Mouse (Mus musculus) CH12.LX (cell line): ENCODE data around the gene Atl1. TPM values are rescaled to one million over a fixed set of nuclear protein-coding genes. Genes with fewer than 3 reads are reported as not detected.

Source experiments
- DNase-seq: peaks from one replicate; pipeline ENCODE4 v3.0.0-alpha.2; 2013; ENCODE audit errors: extremely low read depth
- H3K27ac ChIP-seq: 2 replicates; pipeline ENCODE4 v1.5.1; 2012; ENCODE audit warnings: low read depth, mild to moderate bottlenecking, control low read depth, moderate library complexity; ENCODE audit not compliant: insufficient read depth
- H3K27me3 ChIP-seq: replicated peaks from 2 replicates; pipeline ENCODE3; 2012; ENCODE audit warnings: inconsistent platforms
- H3K36me3 ChIP-seq, 2 experiments: replicated peaks in 1 of 2; 2 replicates each; pipeline versions ENCODE3 to v1.6.1; 2012; ENCODE audit warnings: inconsistent platforms in 1 of 2, low read length in 1 of 2, mild to moderate bottlenecking in 1 of 2, mixed read lengths in 1 of 2, moderate library complexity in 1 of 2; ENCODE audit not compliant: control insufficient read depth in 1 of 2, insufficient read depth in 1 of 2
- H3K4me1 ChIP-seq, 2 experiments: 2 replicates each; pipeline ENCODE4 v1.6.1; 2012; ENCODE audit warnings: inconsistent platforms in 1 of 2, moderate library complexity in 1 of 2; ENCODE audit not compliant: insufficient read depth in 2 of 2, control insufficient read depth in 1 of 2
- H3K4me2 ChIP-seq: 2 replicates; pipeline ENCODE4 v1.6.1; 2012; ENCODE audit warnings: low read depth, mild to moderate bottlenecking, control low read depth; ENCODE audit not compliant: poor library complexity, insufficient read depth, severe bottlenecking
- H3K4me3 ChIP-seq, 3 experiments: fragments of 150-350 bp in 1 of 3; sonication (generic) in 1 of 3; replicated peaks in 1 of 3; 2 replicates each; pipeline versions ENCODE3 to v1.5.1; 2011 to 2012; ENCODE audit warnings: low read depth in 2 of 3, low read length in 2 of 3, mild to moderate bottlenecking in 2 of 3, moderate library complexity in 2 of 3, control low read depth in 1 of 3, improper control_type of control experiment in 1 of 3, inconsistent platforms in 1 of 3, mixed read lengths in 1 of 3; ENCODE audit not compliant: poor library complexity in 1 of 3
- H3K79me2 ChIP-seq: replicated peaks from 2 replicates; pipeline ENCODE4 v1.6.1; 2012; ENCODE audit warnings: mild to moderate bottlenecking, moderate library complexity; ENCODE audit not compliant: control insufficient read depth, poor library complexity, insufficient read depth, severe bottlenecking; ENCODE audit errors: extremely low read depth
- H3K9ac ChIP-seq: 2 replicates; pipeline ENCODE4 v1.6.1; 2012; ENCODE audit warnings: low read depth, mild to moderate bottlenecking, control low read depth, moderate library complexity; ENCODE audit not compliant: insufficient read depth
- H3K9me3 ChIP-seq: replicated peaks from 2 replicates; pipeline ENCODE3; 2012; ENCODE audit warnings: low read length, inconsistent platforms, mixed read lengths
- CHD1 ChIP-seq: IDR thresholded peaks from 2 replicates; pipeline ENCODE4 v1.6.1; 2012; ENCODE audit warnings: low read depth, low read length, improper control_type of control experiment, inconsistent platforms
- CHD2 ChIP-seq: IDR thresholded peaks from 2 replicates; pipeline ENCODE4 v1.6.1; 2011; ENCODE audit warnings: low read length, improper control_type of control experiment
- E2F4 ChIP-seq: IDR thresholded peaks from 2 replicates; pipeline ENCODE4 v1.6.1; 2011; ENCODE audit warnings: low read depth, low read length, improper control_type of control experiment; ENCODE audit not compliant: insufficient replicate concordance
- EP300 ChIP-seq: IDR thresholded peaks from 2 replicates; pipeline ENCODE4 v1.6.1; 2011; ENCODE audit warnings: low read length, improper control_type of control experiment
- ETS1 ChIP-seq: conservative IDR thresholded peaks from 2 replicates; pipeline ENCODE4 v1.6.1; 2012; ENCODE audit warnings: low read depth, mild to moderate bottlenecking, inconsistent platforms, low read length, improper control_type of control experiment, moderate library complexity
- HCFC1 ChIP-seq: IDR thresholded peaks from 2 replicates; pipeline ENCODE4 v1.6.1; 2012; ENCODE audit warnings: low read depth, mild to moderate bottlenecking, inconsistent platforms, low read length, improper control_type of control experiment
- IRF4 ChIP-seq: IDR thresholded peaks from 2 replicates; pipeline ENCODE4 v1.6.1; 2014; ENCODE audit warnings: low read depth, mild to moderate bottlenecking, inconsistent platforms, low read length, improper control_type of control experiment
- JUND ChIP-seq: conservative IDR thresholded peaks from 2 replicates; pipeline ENCODE4 v1.6.1; 2011; ENCODE audit warnings: low read depth, low read length, improper control_type of control experiment
- KAT2A ChIP-seq: IDR thresholded peaks from 2 replicates; pipeline ENCODE4 v1.6.1; 2012; ENCODE audit warnings: low read length, improper control_type of control experiment, inconsistent platforms; ENCODE audit not compliant: insufficient replicate concordance
- MAFK ChIP-seq: IDR thresholded peaks from 2 replicates; pipeline ENCODE4 v1.6.1; 2011; ENCODE audit warnings: low read length, improper control_type of control experiment; ENCODE audit not compliant: insufficient replicate concordance
- MAZ ChIP-seq: IDR thresholded peaks from 2 replicates; pipeline ENCODE4 v1.6.1; 2012; ENCODE audit warnings: low read depth, mild to moderate bottlenecking, inconsistent platforms, low read length, improper control_type of control experiment, moderate library complexity
- MXI1 ChIP-seq: IDR thresholded peaks from 2 replicates; pipeline ENCODE4 v1.6.1; 2011; ENCODE audit warnings: mild to moderate bottlenecking, low read depth, low read length, improper control_type of control experiment
- MYC ChIP-seq: IDR thresholded peaks from 2 replicates; pipeline ENCODE4 v1.6.1; 2011; ENCODE audit warnings: low read depth, mild to moderate bottlenecking, improper control_type of control experiment, low read length
- NELFE ChIP-seq: IDR thresholded peaks from 2 replicates; pipeline ENCODE4 v1.6.1; 2011; ENCODE audit warnings: low read depth, low read length, improper control_type of control experiment
- NRF1 ChIP-seq: IDR thresholded peaks from 2 replicates; pipeline ENCODE4 v1.6.1; 2014; ENCODE audit warnings: low read depth, mild to moderate bottlenecking, inconsistent platforms, low read length, improper control_type of control experiment, moderate library complexity
- POLR2A ChIP-seq: IDR thresholded peaks from 2 replicates; pipeline ENCODE4 v1.6.1; 2011; ENCODE audit warnings: low read depth, mild to moderate bottlenecking, improper control_type of control experiment, low read length
- RAD21 ChIP-seq: IDR thresholded peaks from 2 replicates; pipeline ENCODE4 v1.6.1; 2011; ENCODE audit warnings: low read depth, mild to moderate bottlenecking, low read length, improper control_type of control experiment, moderate library complexity
- TBP ChIP-seq: conservative IDR thresholded peaks from 2 replicates; pipeline ENCODE4 v1.6.1; 2011; ENCODE audit warnings: low read depth, low read length, improper control_type of control experiment
- UBTF ChIP-seq: IDR thresholded peaks from 2 replicates; pipeline ENCODE4 v1.6.1; 2012; ENCODE audit warnings: low read depth, mild to moderate bottlenecking, inconsistent platforms, low read length, improper control_type of control experiment, moderate library complexity
- USF2 ChIP-seq: conservative IDR thresholded peaks from 2 replicates; pipeline ENCODE4 v1.6.1; 2011; ENCODE audit warnings: low read depth, low read length, improper control_type of control experiment
- ZKSCAN1 ChIP-seq: IDR thresholded peaks from 2 replicates; pipeline ENCODE4 v1.6.1; 2012; ENCODE audit warnings: low read depth, inconsistent platforms, low read length, improper control_type of control experiment, borderline replicate concordance
- ZMIZ1 ChIP-seq: IDR thresholded peaks from 2 replicates; pipeline ENCODE4 v1.6.1; 2012; ENCODE audit warnings: low read depth, mild to moderate bottlenecking, inconsistent platforms, low read length, improper control_type of control experiment
- ZNF384 ChIP-seq: IDR thresholded peaks from 2 replicates; pipeline ENCODE4 v1.6.1; 2012; ENCODE audit warnings: low read depth, low read length, improper control_type of control experiment, inconsistent platforms
- dilution Hi-C: fragments of 300-500 bp; cut with MboI; formaldehyde crosslinking; loops from 2 replicates; pipeline ENCODE4 v1.14.3; 2020; ENCODE audit warnings: low sequenced_read_pairs; ENCODE audit not compliant: extremely low pct_unique_long_range_greater_than_20kb, extremely low pct_ligation_motif_present
- in situ Hi-C: fragments of 300-500 bp; cut with MboI; formaldehyde crosslinking; loops from 3 replicates; pipeline ENCODE4 v1.14.3; 2019; ENCODE audit warnings: low sequenced_read_pairs, low pct_ligation_motif_present, low pct_unique_long_range_greater_than_20kb, mixed read lengths
- polyA plus RNA-seq: library from polyadenylated mRNA; unstranded; fragments of >175 nt; gene quantifications from 2 replicates; pipeline ENCODE4 v1.2.1, GENCODE M21; 2012; ENCODE audit warnings: low read depth; ENCODE audit not compliant: insufficient read length
- total RNA-seq, 2 experiments: library from RNA; depleted of rRNA; stranded (reverse); fragments of 300-350 nt in 1 of 2; fragments of >200 nt in 1 of 2; gene quantifications; 2 replicates each; pipeline ENCODE4 v1.2.3; 2012 to 2014

Gene Atl1
- total and polyA plus RNA-seq, 3 experiments: 0.51 to 0.74 (median 0.64) TPM

- Histone ChIP-seq H3K4me3 (no peak overlapping the region), H3K36me3 (peaks cover 0 to 22% of the 10 kb centered on the region in 2 experiments), H3K4me2 (no peak overlapping the region), H3K9ac (no peak overlapping the region), H3K79me2 (no peaks in the 10 kb centered on the region), H3K9me3 (no peaks in the 10 kb centered on the region), H3K4me1 (peaks cover 10 to 43% of the 10 kb centered on the region in 2 experiments; a peak in 3 of 4 replicates), H3K27me3 (no peaks in the 10 kb centered on the region), H3K27ac (no peak overlapping the region)
- TF ChIP-seq MYC: no peak
- no peak for TF ChIP-seq ZKSCAN1
- TF ChIP-seq KAT2A: no peak
- TF ChIP-seq MXI1: no peak
- no peak for TF ChIP-seq CHD2
- no peak for TF ChIP-seq EP300
- no peak for TF ChIP-seq USF2
- TF ChIP-seq IRF4: no peak
- TF ChIP-seq ZNF384: no peak
- no peak for TF ChIP-seq MAFK
- TF ChIP-seq NELFE: no peak
- no peak for TF ChIP-seq JUND
- no peak for TF ChIP-seq CHD1
- no peak for TF ChIP-seq POLR2A
- TF ChIP-seq TBP: no peak
- no peak for TF ChIP-seq ZMIZ1
- TF ChIP-seq UBTF: no peak
- in situ Hi-C loops: no loop called here
- DNase-seq: peak; percentile 22
- dilution Hi-C loops: no loop called here
These were observed 25.1 kb upstream of the Atl1 start for GRCm38 (mm10) chr12:69867338-69867737.

DNA sequence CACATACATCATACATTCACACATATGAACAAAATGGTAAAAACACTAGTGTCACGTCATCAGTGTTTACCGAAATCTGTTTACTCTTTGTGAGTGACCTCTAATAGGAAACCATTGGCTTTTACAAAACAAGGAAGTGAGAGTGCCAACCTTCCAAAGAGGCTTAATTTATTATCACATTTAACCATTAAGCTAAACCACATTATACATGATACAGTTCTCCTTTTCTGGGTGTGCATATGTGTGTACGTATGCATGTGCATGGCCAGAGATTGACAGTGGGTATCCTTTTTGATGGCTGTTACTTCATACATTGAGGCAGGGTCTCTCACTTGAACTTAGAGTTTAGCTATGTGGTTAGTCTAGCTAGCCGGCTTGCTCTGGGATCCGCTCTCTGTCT is 20.8 kb upstream of the Atl1 start:
- H3K79me2 ChIP-seq: no peaks in the 10 kb centered on the region
- no peaks in the 10 kb centered on the region for H3K9me3 ChIP-seq
- peaks cover 4 to 19% of the 10 kb centered on the region in 2 experiments for H3K36me3 ChIP-seq
- H3K4me1 ChIP-seq: peaks cover 3 to 12% of the 10 kb centered on the region in 2 experiments; a peak in 2 of 4 replicates
- dilution Hi-C loops: no loop called here
- H3K27me3 ChIP-seq: no peaks in the 10 kb centered on the region
- TF ChIP-seq JUND (no peak), MXI1 (no peak), ZMIZ1 (no peak), HCFC1 (no peak), CHD1 (no peak), ETS1 (no peak), E2F4 (no peak), RAD21 (no peak), NRF1 (no peak), ZNF384 (no peak), MAZ (no peak), MAFK (no peak)
- in situ Hi-C loops: no loop called here
- no peak for DNase-seq
- no peak overlapping the region for H3K4me3 ChIP-seq
- H3K9ac ChIP-seq: no peak overlapping the region
- no peak overlapping the region for H3K4me2 ChIP-seq
- no peak overlapping the region for H3K27ac ChIP-seq
